Mouse (Mus musculus) gastrocnemius, postnatal 10 days (tissue): Measurements from ENCODE around the gene Stx3. TPM values are rescaled to one million over a fixed set of nuclear protein-coding genes. Genes with fewer than 3 reads are reported as not detected.

Experiments
- DNase-seq: peaks from one replicate; pipeline ENCODE4 v3.0.0; 2021; ENCODE audit warnings: mixed read lengths
- total RNA-seq, 2 experiments: library from RNA; stranded (reverse); gene quantifications; 2 replicates each; pipeline ENCODE4 v1.2.3; 2021

The Stx3 gene
- total RNA-seq, 2 experiments from 2014 or later = 2.0 to 2.4 TPM

DNA sequence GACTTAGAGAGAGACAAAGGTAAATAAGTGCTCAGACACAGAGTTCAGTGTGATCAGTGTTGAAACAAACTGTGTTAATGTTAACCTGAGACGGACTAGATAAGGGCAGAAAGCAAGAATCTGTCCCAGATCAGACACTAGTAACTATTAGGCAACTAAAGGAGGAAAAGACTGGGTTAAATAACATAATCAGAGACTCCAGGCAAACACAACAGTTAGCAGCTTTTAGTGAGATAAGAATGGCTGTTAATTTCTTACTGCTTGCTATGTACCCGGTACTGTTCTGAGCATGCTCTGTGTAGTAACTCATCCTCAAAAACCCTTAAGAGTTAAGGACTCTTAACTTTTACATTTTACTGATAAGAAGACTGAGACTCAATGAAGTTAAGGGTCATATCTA is 93.3 kb downstream of the Stx3 start:
- DNase-seq = no peak

Other genes with a start within 250 kb of the Stx3 start
- gene Ms4a6d, start 214.6 kb downstream of the Stx3 start, total RNA-seq = 1 to 10 TPM; 2.2 to 2.7 TPM
- gene Ms4a2, start 195.7 kb downstream of the Stx3 start, total RNA-seq = under 1 TPM; 0.12 to 0.29 TPM
- gene Ms4a3, start 178.6 kb downstream of the Stx3 start, total RNA-seq = under 1 TPM in 1 of 2 experiments, not detected in 1; 0.27 TPM
- gene Oosp2, start 158.8 kb downstream of the Stx3 start, total RNA-seq = not detected
- gene Oosp1, start 128.3 kb downstream of the Stx3 start, total RNA-seq = not detected
- not detected for gene Oosp3, start 122.3 kb downstream of the Stx3 start, total RNA-seq
- gene Gif, start 71.8 kb downstream of the Stx3 start, total RNA-seq = not detected
- gene Mrpl16, start 49.0 kb downstream of the Stx3 start, total RNA-seq = 10 to 100 TPM; 37.4 to 46.0 TPM
- gene Olfr1417, start 19.8 kb upstream of the Stx3 start, total RNA-seq = not detected
- gene Olfr1418, start 41.7 kb upstream of the Stx3 start, total RNA-seq = not detected
- not detected for gene Olfr1419, start 55.7 kb upstream of the Stx3 start, total RNA-seq
- gene Olfr1420, start 67.2 kb upstream of the Stx3 start, total RNA-seq = not detected
- gene Patl1, start 93.0 kb upstream of the Stx3 start, total RNA-seq = 10 to 100 TPM; 25.1 to 28.3 TPM
- 10 to 100 TPM; 77.5 to 77.9 TPM for gene Osbp, start 146.5 kb upstream of the Stx3 start, total RNA-seq
- not detected for gene Olfr1423, start 221.9 kb upstream of the Stx3 start, total RNA-seq
- not detected for gene Olfr1424, start 243.3 kb upstream of the Stx3 start, total RNA-seq